Mouse (Mus musculus) cortical plate, adult 2 months (tissue): ENCODE data around the gene Rhoj. TPM values are rescaled to one million over a fixed set of nuclear protein-coding genes. Genes with fewer than 3 reads are reported as not detected.

ENCODE experiments used
- H3K27ac ChIP-seq: fragments of 200-500 bp; 2 replicates; pipeline ENCODE4 v1.5.1; 2012; ENCODE audit warnings: low read length, control low read depth, inconsistent platforms; ENCODE audit not compliant: insufficient read depth
- H3K4me1 ChIP-seq: fragments of 200-500 bp; 2 replicates; pipeline ENCODE4 v1.6.1; 2011; ENCODE audit warnings: low read length; ENCODE audit not compliant: control insufficient read depth, insufficient read depth
- H3K4me3 ChIP-seq: fragments of 200-500 bp; 2 replicates; pipeline ENCODE4 v1.5.1; 2011; ENCODE audit warnings: mild to moderate bottlenecking, low read length, control low read depth; ENCODE audit not compliant: insufficient read depth
- CTCF ChIP-seq: fragments of 200-500 bp; IDR thresholded peaks from 2 replicates; pipeline ENCODE4 v1.5.1; 2011; ENCODE audit warnings: mild to moderate bottlenecking, control low read depth, low read length; ENCODE audit not compliant: insufficient read depth; ENCODE audit errors: extremely low read depth
- POLR2A ChIP-seq: fragments of 200-500 bp; IDR thresholded peaks from 2 replicates; pipeline ENCODE4 v1.6.1; 2011; ENCODE audit warnings: mild to moderate bottlenecking, low read length, control low read depth; ENCODE audit not compliant: insufficient read depth; ENCODE audit errors: extremely low read depth
- polyA plus RNA-seq: library from polyadenylated mRNA; depleted of rRNA; stranded (reverse); fragments of >200 nt; gene quantifications from 2 replicates; pipeline ENCODE4 v1.2.3, GENCODE M21; 2012; rRNA removed

Rhoj gene
- polyA plus RNA-seq, result 4.9 and 5.4 TPM in 2 replicates

- Histone ChIP-seq H3K27ac (peak within 1 kb of the TSS; percentile 69), H3K4me1 (no peaks in the 10 kb centered on the region; the same call in 1 of the 2 replicates), H3K4me3 (peak within 1 kb of the TSS; percentile 55)
- TF ChIP-seq POLR2A (no peak), CTCF (no peak)
Measured at GRCm38 (mm10) chr12:75307961-75308951, at the start of gene Rhoj. Gene Rhoj, plus strand, starts transcription at chr12:75308322.

GRCm38 (mm10) chr12:75271726-75272125, 36.4 kb upstream of the Rhoj start:
- no peak overlapping the region for H3K27ac ChIP-seq
- no peaks in the 10 kb centered on the region for H3K4me1 ChIP-seq
- TF ChIP-seq CTCF (no peak), POLR2A (no peak)
- H3K4me3 ChIP-seq, result no peak overlapping the region

- TF ChIP-seq CTCF, result no peak
- TF ChIP-seq POLR2A, result no peak
- H3K4me1 ChIP-seq, result no peaks in the 10 kb centered on the region
- no peak overlapping the region for H3K4me3 ChIP-seq
- no peak overlapping the region for H3K27ac ChIP-seq
Measured at GRCm38 (mm10) chr12:75275730-75276129, 32.4 kb upstream of the Rhoj start.

GRCm38 (mm10) chr12:75277425-75277824, 30.7 kb upstream of the Rhoj start:
- no peak overlapping the region for H3K27ac ChIP-seq
- no peak overlapping the region for H3K4me3 ChIP-seq
- no peaks in the 10 kb centered on the region for H3K4me1 ChIP-seq
- TF ChIP-seq POLR2A (no peak), CTCF (no peak)

- H3K27ac ChIP-seq, result no peak overlapping the region
- H3K4me3 ChIP-seq, result no peak overlapping the region
- no peak for TF ChIP-seq POLR2A
- peak; percentile 26; the same call in 1 of the 2 replicates for TF ChIP-seq CTCF
- no peaks in the 10 kb centered on the region; the same call in 1 of the 2 replicates for H3K4me1 ChIP-seq
Measured at GRCm38 (mm10) chr12:75280502-75280901, 27.6 kb upstream of the Rhoj start.

- H3K4me3 ChIP-seq, result no peak overlapping the region
- no peaks in the 10 kb centered on the region; the same call in 1 of the 2 replicates for H3K4me1 ChIP-seq
- TF ChIP-seq POLR2A, result no peak
- no peak overlapping the region for H3K27ac ChIP-seq
Measured at GRCm38 (mm10) chr12:75283226-75283625, 24.9 kb upstream of the Rhoj start.

GRCm38 (mm10) chr12:75286166-75286565, 22.0 kb upstream of the Rhoj start:
- TF ChIP-seq CTCF (no peak), POLR2A (no peak)
- Histone ChIP-seq H3K27ac (no peak overlapping the region), H3K4me3 (no peak overlapping the region), H3K4me1 (no peaks in the 10 kb centered on the region; the same call in 1 of the 2 replicates)

GRCm38 (mm10) chr12:75290524-75290923, 17.6 kb upstream of the Rhoj start:
- no peak overlapping the region for H3K4me3 ChIP-seq
- H3K4me1 ChIP-seq, result no peaks in the 10 kb centered on the region; the same call in 1 of the 2 replicates
- no peak overlapping the region for H3K27ac ChIP-seq
- TF ChIP-seq CTCF (no peak), POLR2A (no peak)

- no peak for TF ChIP-seq POLR2A
- no peak for TF ChIP-seq CTCF
- no peaks in the 10 kb centered on the region; the same call in 1 of the 2 replicates for H3K4me1 ChIP-seq
- no peak overlapping the region for H3K27ac ChIP-seq
- no peak overlapping the region for H3K4me3 ChIP-seq
Measured at GRCm38 (mm10) chr12:75291556-75291955, 16.6 kb upstream of the Rhoj start.

- Histone ChIP-seq H3K4me3 (no peak overlapping the region), H3K4me1 (no peaks in the 10 kb centered on the region; the same call in 1 of the 2 replicates), H3K27ac (no peak overlapping the region)
- TF ChIP-seq POLR2A (no peak), CTCF (no peak)
Measured at GRCm38 (mm10) chr12:75292939-75293338, 15.2 kb upstream of the Rhoj start.
